Mouse (Mus musculus) ES-E14 (cell line): ENCODE data around the gene Hjurp.

Experiments used
- CHD2 ChIP-seq: IDR thresholded peaks from 2 replicates; pipeline ENCODE4 v1.6.1; 2014; ENCODE audit warnings: mild to moderate bottlenecking, low read depth, low read length, inconsistent platforms
- ZNF384 ChIP-seq: IDR thresholded peaks from 2 replicates; pipeline ENCODE4 v1.6.1; 2012; ENCODE audit warnings: low read depth, low read length, inconsistent platforms

DNA sequence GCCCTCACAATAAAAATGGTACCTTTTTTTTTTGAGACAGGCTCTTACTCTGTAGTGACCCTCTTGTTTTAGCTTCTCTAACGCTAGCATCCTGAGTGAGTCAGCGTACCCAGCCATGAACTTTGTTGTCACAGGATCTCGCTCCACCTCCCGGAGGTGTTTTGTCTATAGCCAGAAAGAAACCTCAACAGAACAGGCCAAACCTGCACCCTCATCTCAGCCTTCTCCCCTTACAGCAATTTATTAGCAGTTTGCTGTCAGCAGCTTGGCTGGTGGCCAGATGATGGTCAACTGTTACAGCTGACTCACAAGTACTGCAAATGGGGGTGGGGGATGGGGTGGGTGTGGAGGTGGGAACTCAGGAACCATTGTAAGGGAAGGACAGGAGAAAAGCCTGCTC lies 15.2 kb downstream of the Hjurp start:
- no peak; the same call in 1 of the 2 replicates for TF ChIP-seq CHD2
- TF ChIP-seq ZNF384, result no peak
